Mouse (Mus musculus) CH12.LX (cell line): Measurements from ENCODE around the gene Metap1.

Experiments
- CTCF ChIP-seq, 2 experiments: IDR thresholded peaks in 1 of 2; conservative IDR thresholded peaks in 1 of 2; 2 replicates each; pipeline ENCODE4 v1.5.1; 2011 to 2012; ENCODE audit warnings: low read depth in 2 of 2, low read length in 2 of 2, improper control_type of control experiment in 1 of 2, inconsistent platforms in 1 of 2, mild to moderate bottlenecking in 1 of 2, moderate library complexity in 1 of 2
- JUND ChIP-seq: conservative IDR thresholded peaks from 2 replicates; pipeline ENCODE4 v1.6.1; 2011; ENCODE audit warnings: low read depth, low read length, improper control_type of control experiment
- MAFK ChIP-seq: IDR thresholded peaks from 2 replicates; pipeline ENCODE4 v1.6.1; 2011; ENCODE audit warnings: low read length, improper control_type of control experiment; ENCODE audit not compliant: insufficient replicate concordance
- MAX ChIP-seq: IDR thresholded peaks from 2 replicates; pipeline ENCODE4 v1.6.1; 2011; ENCODE audit warnings: low read length, improper control_type of control experiment
- MAZ ChIP-seq: IDR thresholded peaks from 2 replicates; pipeline ENCODE4 v1.6.1; 2012; ENCODE audit warnings: low read depth, mild to moderate bottlenecking, inconsistent platforms, low read length, improper control_type of control experiment, moderate library complexity
- POLR2A ChIP-seq: IDR thresholded peaks from 2 replicates; pipeline ENCODE4 v1.6.1; 2011; ENCODE audit warnings: low read depth, mild to moderate bottlenecking, improper control_type of control experiment, low read length
- RCOR1 ChIP-seq: conservative IDR thresholded peaks from 2 replicates; pipeline ENCODE4 v1.6.1; 2012; ENCODE audit warnings: low read depth, mild to moderate bottlenecking, inconsistent platforms, low read length, improper control_type of control experiment
- SMC3 ChIP-seq: IDR thresholded peaks from 2 replicates; pipeline ENCODE4 v1.6.1; 2011; ENCODE audit warnings: low read depth, low read length, improper control_type of control experiment
- UBTF ChIP-seq: IDR thresholded peaks from 2 replicates; pipeline ENCODE4 v1.6.1; 2012; ENCODE audit warnings: low read depth, mild to moderate bottlenecking, inconsistent platforms, low read length, improper control_type of control experiment, moderate library complexity

- TF ChIP-seq MAX (no peak), UBTF (peak; percentile 98; the same call in 1 of the 2 replicates), SMC3 (no peak), MAZ (no peak), POLR2A (no peak), RCOR1 (no peak; the same call in 1 of the 2 replicates), MAFK (no peak), CTCF (conservative IDR thresholded peaks at IDR 0.05 in 1 of 2, IDR thresholded peaks at IDR 0.05 in 1 of 2; ENCODE audit: low read depth in 2 of 2, low read length in 2 of 2) (no peak), JUND (peak; percentile 78)
Observed at GRCm38 (mm10) chr3:138488584-138489326, 560 bp downstream of the Metap1 start.
